Mouse (Mus musculus) heart, postnatal 0 days (tissue): Measurements from ENCODE around the gene Rac1. TPM values are rescaled to one million over a fixed set of nuclear protein-coding genes. Genes with fewer than 3 reads are reported as not detected.

Experiments used
- ATAC-seq: fragments of 200-750 bp; cut with Nextera tagmentation; 2 replicates; pipeline ENCODE4 v1.8.0; 2017; ENCODE audit warnings: low read depth, moderate number of reproducible peaks, moderate library complexity; ENCODE audit not compliant: insufficient read depth
- DNase-seq: peaks from one replicate; pipeline ENCODE4 v3.0.0-alpha.2; 2016; ENCODE audit warnings: low spot score
- H3K27ac ChIP-seq: fragments of 300-500 bp; sonication (generic); 2 replicates; pipeline ENCODE4 v1.5.1; 2014; ENCODE audit warnings: low read depth, mild to moderate bottlenecking
- H3K27me3 ChIP-seq: fragments of 300-500 bp; sonication (generic); 2 replicates; pipeline ENCODE4 v1.6.1; 2014; ENCODE audit warnings: low read length, mixed read lengths; ENCODE audit not compliant: control insufficient read depth, insufficient read depth
- H3K36me3 ChIP-seq: fragments of 300-500 bp; sonication (generic); replicated peaks from 2 replicates; pipeline ENCODE4 v1.6.1; 2014; ENCODE audit warnings: low read length, mixed read lengths; ENCODE audit not compliant: control insufficient read depth, insufficient read depth
- H3K4me1 ChIP-seq: fragments of 300-500 bp; sonication (generic); 2 replicates; pipeline ENCODE4 v1.6.1; 2014; ENCODE audit warnings: antibody characterized with exemption; ENCODE audit not compliant: control insufficient read depth, insufficient read depth
- H3K4me2 ChIP-seq: fragments of 300-500 bp; sonication (generic); 2 replicates; pipeline ENCODE4 v1.6.1; 2014; ENCODE audit warnings: low read depth, mild to moderate bottlenecking, low read length, moderate library complexity
- H3K4me3 ChIP-seq: fragments of 300-500 bp; sonication (generic); 2 replicates; pipeline ENCODE4 v1.5.1; 2014; ENCODE audit warnings: low read depth, low read length
- H3K9ac ChIP-seq: fragments of 300-500 bp; sonication (generic); replicated peaks from 2 replicates; pipeline ENCODE4 v1.6.1; 2014; ENCODE audit warnings: low read depth, low read length, mixed read lengths
- H3K9me3 ChIP-seq: fragments of 300-500 bp; sonication (generic); replicated peaks from 2 replicates; pipeline ENCODE4 v1.6.1; 2016; ENCODE audit warnings: low read length; ENCODE audit not compliant: control insufficient read depth
- CTCF ChIP-seq: IDR thresholded peaks from 2 replicates; pipeline ENCODE4 v1.5.1; 2016; ENCODE audit warnings: antibody characterized with exemption, control low read depth, low read depth
- EP300 ChIP-seq: IDR thresholded peaks from 2 replicates; pipeline ENCODE4 v1.6.1; 2016; ENCODE audit warnings: antibody characterized with exemption, low read depth
- WGBS: fragments of 180-500 bp; shearing (Covaris S2); extraction: QIAGEN DNeasy Blood & Tissue Kit; methylation state at CpG from one replicate; pipeline ENCODE4 v1.1.7; 2014; 5-methylcytosine and 5-hydroxymethylcytosine counted together
- polyA plus RNA-seq: library from polyadenylated mRNA; unstranded; fragments of >200 nt; fragmentation: Nextera tagmentation; extraction: Ambion mirVana; gene quantifications from 2 replicates; pipeline ENCODE4 v1.2.1, GENCODE M21; 2015
- total RNA-seq: library from RNA; depleted of rRNA; stranded (reverse); fragments of >200 nt; gene quantifications from 2 replicates; pipeline ENCODE4 v1.2.3, GENCODE M21; 2014; ENCODE audit warnings: low replicate concordance; rRNA removed

The Rac1 gene
- total RNA-seq (135 and 194 TPM in 2 replicates), polyA plus RNA-seq (241 and 249 TPM in 2 replicates)

GRCm38 (mm10) chr5:143527486-143528307 lies at the start of gene Rac1:
TSS of gene Rac1 (minus strand) at chr5:143528036.
- ATAC-seq (peak; percentile 98), DNase-seq (peak; percentile 94)
- Histone ChIP-seq H3K4me2 (peak within 1 kb of the TSS; percentile 72), H3K9ac (peak within 1 kb of the TSS; percentile 100), H3K4me1 (peaks cover 26% of the 10 kb centered on the region), H3K27me3 (no peaks in the 10 kb centered on the region), H3K9me3 (no peaks in the 10 kb centered on the region), H3K36me3 (no peaks in the 10 kb centered on the region), H3K4me3 (peak within 1 kb of the TSS; percentile 99), H3K27ac (peak within 1 kb of the TSS; percentile 100)
- TF ChIP-seq EP300 (0 out of 2 replicates have a peak, but pooled peaks have one; percentile 60), CTCF (no peak)
- under 1% methylated on average over 61 of the region's 105 CpGs for WGBS

GRCm38 (mm10) chr5:143574261-143575178 lies 46.7 kb upstream of the Rac1 start:
- ATAC-seq, result peak; percentile 26; the same call in 1 of the 2 replicates
- Histone ChIP-seq H3K4me3 (no peak overlapping the region), H3K36me3 (no peaks in the 10 kb centered on the region), H3K9ac (no peak overlapping the region), H3K4me2 (no peak overlapping the region), H3K27ac (peak overlapping the region; percentile 40; the same call in 1 of the 2 replicates), H3K27me3 (no peaks in the 10 kb centered on the region), H3K9me3 (no peaks in the 10 kb centered on the region), H3K4me1 (peaks cover 14% of the 10 kb centered on the region)
- no peak for DNase-seq
- TF ChIP-seq CTCF (no peak), EP300 (no peak)
- WGBS, result 65% methylated on average over 19 of the region's 19 CpGs

DNA sequence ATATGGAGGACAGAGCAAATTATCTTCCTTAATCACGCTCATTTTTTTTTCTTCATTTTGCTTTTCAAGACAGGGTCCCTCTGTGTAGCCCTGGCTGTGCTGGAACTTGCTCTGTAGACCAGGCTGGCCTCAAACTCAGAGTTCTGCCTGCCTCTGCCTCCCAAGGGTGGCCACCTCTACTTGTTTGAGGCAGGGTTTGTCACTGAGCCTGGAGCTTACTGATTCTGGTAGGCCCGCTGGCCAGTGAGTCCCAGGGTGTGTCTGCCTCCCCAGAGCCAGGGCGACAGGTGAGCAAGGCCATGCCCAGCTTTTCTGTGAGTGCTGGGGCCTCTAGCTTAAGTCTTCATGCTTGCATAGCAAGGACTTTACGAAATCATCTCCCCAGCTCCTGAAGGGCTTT lies 45.2 kb upstream of the Rac1 start:
- DNase-seq (no peak), ATAC-seq (no peak)
- no peak overlapping the region for H3K27ac ChIP-seq
- H3K4me3 ChIP-seq, result no peak overlapping the region
- H3K4me2 ChIP-seq, result no peak overlapping the region
- H3K4me1 ChIP-seq, result peaks cover 14% of the 10 kb centered on the region
- no peaks in the 10 kb centered on the region for H3K36me3 ChIP-seq
- H3K9ac ChIP-seq, result no peak overlapping the region
- TF ChIP-seq EP300, result no peak
- TF ChIP-seq CTCF, result no peak
- 91% methylated on average over 4 of the region's 4 CpGs for WGBS
- H3K9me3 ChIP-seq, result no peaks in the 10 kb centered on the region
- no peaks in the 10 kb centered on the region for H3K27me3 ChIP-seq

DNA sequence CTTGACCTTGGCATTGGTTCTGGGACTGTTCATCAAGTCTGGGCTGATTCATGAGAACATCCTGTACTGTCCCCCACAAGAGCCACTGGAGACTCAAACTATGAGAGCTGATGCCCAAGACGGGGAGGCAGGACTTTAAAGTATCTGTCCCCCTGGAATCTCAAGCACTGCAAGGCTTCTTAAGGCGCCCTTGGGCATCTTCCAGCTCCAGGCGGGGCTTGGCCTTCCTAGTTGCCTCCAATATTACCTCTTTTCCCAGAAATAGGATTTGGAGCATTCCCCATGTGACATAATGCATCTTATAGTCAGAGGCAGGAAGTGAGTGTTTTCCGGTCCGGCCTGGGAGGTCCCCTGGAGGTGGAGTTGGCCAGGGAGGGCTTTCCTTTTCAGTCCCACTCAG lies 44.4 kb upstream of the Rac1 start:
- no peak overlapping the region for H3K4me3 ChIP-seq
- DNase-seq (peak; percentile 89), ATAC-seq (peak; percentile 78)
- peaks cover 14% of the 10 kb centered on the region for H3K4me1 ChIP-seq
- no peaks in the 10 kb centered on the region for H3K9me3 ChIP-seq
- peak; percentile 80 for TF ChIP-seq EP300
- TF ChIP-seq CTCF, result peak; percentile 12; the same call in 1 of the 2 replicates
- no peaks in the 10 kb centered on the region for H3K36me3 ChIP-seq
- 51% methylated on average over 5 of the region's 5 CpGs for WGBS
- H3K27me3 ChIP-seq, result no peaks in the 10 kb centered on the region
- no peak overlapping the region for H3K4me2 ChIP-seq
- H3K9ac ChIP-seq, result no peak overlapping the region
- peak overlapping the region; percentile 80 for H3K27ac ChIP-seq

GRCm38 (mm10) chr5:143567860-143568259 lies 40.0 kb upstream of the Rac1 start:
- Histone ChIP-seq H3K4me3 (no peak overlapping the region), H3K27ac (no peak overlapping the region), H3K4me2 (no peak overlapping the region), H3K9ac (no peak overlapping the region), H3K27me3 (no peaks in the 10 kb centered on the region), H3K4me1 (peaks cover 14% of the 10 kb centered on the region), H3K36me3 (peaks cover 4% of the 10 kb centered on the region; the same call in 1 of the 2 replicates), H3K9me3 (no peaks in the 10 kb centered on the region)
- TF ChIP-seq CTCF, result peak; percentile 98
- TF ChIP-seq EP300, result no peak
- 16% methylated on average over 6 of the region's 6 CpGs for WGBS
- DNase-seq (peak; percentile 84), ATAC-seq (no peak)
